ENCODE assay signal across 15 mouse cellular contexts in genomic region chr17:15895968-15896367, GRCm38 (mm10).
DNase-seq lines count a peak whose midpoint lies in the region; ATAC-seq and TF ChIP-seq lines count a peak whose summit lies in the region.
"Had no signal": no experiment of that assay in that cellular context is flagged by ENCODE, and none has a peak within 500 bp of the region (broad histone marks: within the 10 kb centered on the region; RNA-seq: fewer than 3 reads in every experiment).

No protein-coding gene starts in this region.

- no peak for TF ChIP-seq CTCF in thymus, adult 2 months (IDR thresholded peaks at IDR 0.05; ENCODE audit: borderline replicate concordance, control insufficient read depth, extremely low read depth, insufficient read depth, low read length, poor library complexity)

- 0 out of 2 replicates have a peak, but pooled peaks have one; percentile 27 for ATAC-seq in midbrain, embryonic 13.5 days
- ATAC-seq in midbrain, embryonic 11.5 days (ENCODE audit: low FRiP score) = no peak
- ATAC-seq in hindbrain, embryonic 15.5 days (ENCODE audit: low FRiP score, low read depth) = peak; percentile 76; the same call in 1 of the 2 replicates
- no peak for ATAC-seq in megakaryocyte progenitor cell, adult 5-6 weeks (replicated peaks; ENCODE audit: poor library complexity)
- ATAC-seq: liver, postnatal 0 days had no signal

- no peak for TF ChIP-seq POLR2A in thymus, adult 2 months (IDR thresholded peaks at IDR 0.05; ENCODE audit: control insufficient read depth, extremely low read depth, insufficient read depth, low read length, poor library complexity)

- no peaks in the 10 kb centered on the region for H3K9me3 ChIP-seq in midbrain, embryonic 13.5 days
- no peaks in the 10 kb centered on the region for H3K9me3 ChIP-seq in midbrain, embryonic 11.5 days (ENCODE audit: control insufficient read depth, low read length)
- no peaks in the 10 kb centered on the region for H3K9me3 ChIP-seq in hindbrain, embryonic 15.5 days
- H3K9me3 ChIP-seq: heart, embryonic 13.5 days; megakaryocyte, embryonic 14.5 days had no signal

- H3K27me3 ChIP-seq in midbrain, embryonic 13.5 days = no peaks in the 10 kb centered on the region
- no peaks in the 10 kb centered on the region for H3K27me3 ChIP-seq in midbrain, embryonic 11.5 days (ENCODE audit: control insufficient read depth, insufficient read depth, low read length)
- H3K27me3 ChIP-seq in hindbrain, embryonic 15.5 days = no peaks in the 10 kb centered on the region
- H3K27me3 ChIP-seq in thymus, adult 2 months (ENCODE audit: control insufficient read depth, insufficient read depth, low read length) = no peaks in the 10 kb centered on the region
- H3K27me3 ChIP-seq: heart, embryonic 13.5 days; megakaryocyte, embryonic 14.5 days had no signal

- no peak overlapping the region for H3K4me3 ChIP-seq in midbrain, embryonic 13.5 days (replicated peaks)
- H3K4me3 ChIP-seq in midbrain, embryonic 11.5 days (ENCODE audit: low read depth, low read length) = no peak overlapping the region
- H3K4me3 ChIP-seq in hindbrain, embryonic 15.5 days = no peak overlapping the region
- no peak overlapping the region for H3K4me3 ChIP-seq in thymus, adult 2 months (ENCODE audit: control insufficient read depth, insufficient read depth, low read length)
- H3K4me3 ChIP-seq: gastrocnemius, adult 2 months; heart, embryonic 13.5 days; megakaryocyte, embryonic 14.5 days had no signal

- H3K36me3 ChIP-seq in midbrain, embryonic 13.5 days = no peaks in the 10 kb centered on the region
- no peaks in the 10 kb centered on the region for H3K36me3 ChIP-seq in midbrain, embryonic 11.5 days (ENCODE audit: control insufficient read depth, insufficient read depth, low read length)
- no peaks in the 10 kb centered on the region for H3K36me3 ChIP-seq in hindbrain, embryonic 15.5 days
- H3K36me3 ChIP-seq in thymus, adult 2 months (ENCODE audit: control insufficient read depth, insufficient read depth, low read length) = no peaks in the 10 kb centered on the region
- H3K36me3 ChIP-seq: heart, embryonic 13.5 days had no signal

- no peak overlapping the region for H3K27ac ChIP-seq in midbrain, embryonic 13.5 days
- no peak overlapping the region for H3K27ac ChIP-seq in midbrain, embryonic 11.5 days (ENCODE audit: low read depth, low read length)
- H3K27ac ChIP-seq in hindbrain, embryonic 15.5 days (replicated peaks) = no peak overlapping the region
- H3K27ac ChIP-seq in thymus, adult 2 months (ENCODE audit: control insufficient read depth, insufficient read depth, low read length) = no peak overlapping the region
- H3K27ac ChIP-seq: gastrocnemius, adult 2 months; heart, embryonic 13.5 days had no signal

- H3K4me1 ChIP-seq in midbrain, embryonic 13.5 days (replicated peaks) = no peaks in the 10 kb centered on the region; the same call in 1 of the 2 replicates
- no peaks in the 10 kb centered on the region for H3K4me1 ChIP-seq in midbrain, embryonic 11.5 days (ENCODE audit: control insufficient read depth, insufficient read depth, low read length)
- H3K4me1 ChIP-seq in hindbrain, embryonic 15.5 days (replicated peaks) = no peaks in the 10 kb centered on the region
- no peaks in the 10 kb centered on the region for H3K4me1 ChIP-seq in thymus, adult 2 months (replicated peaks; ENCODE audit: control insufficient read depth, insufficient read depth, low read length)
- H3K4me1 ChIP-seq: heart, embryonic 13.5 days; megakaryocyte, embryonic 14.5 days had no signal

- 20% methylated on average over 3 of the region's 3 CpGs for WGBS in midbrain, embryonic 13.5 days
- whole genome bisulfite sequencing in midbrain, embryonic 11.5 days = 20% methylated on average over 3 of the region's 3 CpGs
- 14% methylated on average over 3 of the region's 3 CpGs for WGBS in hindbrain, embryonic 15.5 days
- WGBS in thymus, adult 2 months = 70% methylated on average over 3 of the region's 3 CpGs

- DNase-seq in midbrain, embryonic 11.5 days (ENCODE audit: low spot score, missing footprints) = no peak
- peak; percentile 41 for DNase-seq in kidney, postnatal 14 days
- no peak for DNase-seq in spleen, postnatal 14 days (ENCODE audit: low spot score in 2 of 2)
- no peak for DNase-seq in layer of hippocampus, adult 9-10 months (ENCODE audit: low spot score)
- DNase-seq in thymus, adult 2 months = no peak
- DNase-seq: adrenal gland, postnatal 10 days; cerebellum, adult 18-20 months; gastrocnemius, adult 2 months; liver, postnatal 0 days; spleen, adult 18-20 months had no signal

- H3K9ac ChIP-seq in midbrain, embryonic 13.5 days (replicated peaks) = no peak overlapping the region
- no peak overlapping the region for H3K9ac ChIP-seq in midbrain, embryonic 11.5 days (ENCODE audit: low read length)
- no peak overlapping the region for H3K9ac ChIP-seq in hindbrain, embryonic 15.5 days
- H3K9ac ChIP-seq: heart, embryonic 13.5 days; liver, postnatal 0 days had no signal

- no peak overlapping the region for H3K4me2 ChIP-seq in midbrain, embryonic 13.5 days (replicated peaks)
- no peak overlapping the region for H3K4me2 ChIP-seq in midbrain, embryonic 11.5 days
- no peak overlapping the region for H3K4me2 ChIP-seq in hindbrain, embryonic 15.5 days
- H3K4me2 ChIP-seq: heart, embryonic 13.5 days had no signal

Comparison
In these comparisons a context has a peak if more than half of its experiments do, and no peak if none do; other contexts are left out.
1. ATAC-seq: peak in midbrain, embryonic 13.5 days (single experiment) and hindbrain, embryonic 15.5 days (single experiment); none in midbrain, embryonic 11.5 days (single experiment) and megakaryocyte progenitor cell, adult 5-6 weeks (single experiment).